Mouse (Mus musculus) layer of hippocampus, adult 9-11 months (tissue): ENCODE results near the gene Lrp1.

Experiments
- DNase-seq: peaks from one replicate; pipeline ENCODE4 v3.0.0; 2022

Gene Lrp1

DNA sequence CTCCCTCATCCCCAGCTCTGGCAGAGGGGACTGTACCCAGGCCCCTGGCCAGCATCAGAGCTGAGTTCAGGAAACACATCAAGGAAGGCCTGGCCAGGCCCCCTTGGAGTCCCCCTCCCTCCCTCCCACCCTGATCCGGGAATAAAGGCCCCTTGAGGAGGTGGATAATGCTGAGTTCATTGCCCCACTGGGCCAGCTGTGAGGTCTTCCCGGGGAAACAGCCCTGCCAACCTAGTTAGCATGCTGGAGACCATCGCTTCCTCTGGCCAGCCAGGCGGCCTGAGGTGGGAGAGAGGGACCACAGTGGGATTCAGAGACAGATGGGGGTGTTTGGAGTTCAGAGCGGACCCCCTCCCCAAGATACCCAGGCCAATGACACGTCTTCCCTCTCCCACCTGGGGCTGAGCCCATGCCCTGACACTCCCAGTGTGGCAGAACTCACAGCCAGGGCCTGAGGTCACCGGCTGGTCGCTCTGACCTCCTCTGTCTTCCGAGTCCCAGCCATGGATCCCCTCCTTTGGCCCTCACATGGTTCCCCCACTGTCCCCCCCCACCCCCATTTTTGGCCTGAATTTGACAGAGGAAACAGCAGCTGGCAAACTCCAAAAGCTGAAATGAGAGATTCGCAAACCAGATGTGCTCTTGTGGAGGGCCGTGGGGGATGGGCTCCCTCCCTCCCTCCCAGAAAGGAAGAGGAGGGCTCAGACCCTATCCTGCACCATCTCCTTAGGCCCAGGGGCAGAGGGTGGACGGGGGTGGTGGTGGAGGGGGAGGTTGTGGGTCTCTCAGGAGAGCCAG, 6.5 kb downstream of the Lrp1 start:
- DNase-seq: peak; percentile 54

DNA sequence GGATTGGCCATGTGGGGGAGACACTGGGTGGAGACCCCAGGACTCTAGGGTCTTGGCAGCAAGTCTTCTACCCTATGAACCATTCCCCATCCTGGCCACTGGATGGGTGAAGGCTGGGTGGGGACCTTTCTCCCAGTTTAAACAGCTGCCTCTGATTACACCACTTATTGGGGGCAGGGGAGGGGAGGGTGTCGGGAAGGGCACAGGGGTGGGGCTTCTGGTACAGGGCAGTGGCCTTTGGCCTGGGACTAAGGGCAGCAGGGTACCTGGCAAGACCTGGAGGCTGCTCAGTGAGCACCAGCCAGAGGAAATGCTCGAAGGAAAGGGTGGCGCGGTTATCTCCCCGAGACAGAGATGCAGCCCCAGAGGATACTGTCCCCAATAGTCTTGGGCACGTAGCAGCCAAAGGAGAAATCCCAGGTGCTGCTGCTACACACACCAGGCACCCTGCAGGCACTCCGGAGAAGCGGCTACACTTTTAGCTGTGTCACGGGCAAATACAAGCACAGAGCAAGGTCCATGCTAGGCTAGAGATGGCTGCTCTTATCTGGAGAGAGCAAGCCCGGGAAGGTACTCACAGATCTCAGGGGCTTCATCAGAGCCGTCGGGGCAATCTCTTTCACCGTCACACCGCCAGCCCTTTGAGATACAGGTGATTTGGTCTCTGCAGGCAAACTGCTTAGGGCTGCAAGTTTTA, 8.7 kb downstream of the Lrp1 start:
- no peak for DNase-seq

DNA sequence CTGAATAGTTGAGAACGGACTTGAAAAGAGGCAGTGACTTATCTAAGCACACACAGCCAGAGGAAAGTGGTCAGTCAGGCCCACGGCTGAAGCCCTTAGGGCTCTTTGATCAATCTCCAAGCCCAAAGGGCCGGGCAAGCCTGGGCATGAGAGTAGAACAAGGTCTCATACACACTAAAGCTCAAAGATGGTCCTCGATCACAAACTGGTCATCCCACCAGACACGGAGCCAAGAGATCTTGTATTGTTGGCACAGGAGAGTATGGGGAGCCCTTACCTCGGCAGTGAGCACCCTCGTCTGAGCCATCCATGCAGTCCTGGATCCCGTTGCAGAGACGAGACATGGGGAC, 10.9 kb downstream of the Lrp1 start:
- DNase-seq: no peak

DNA sequence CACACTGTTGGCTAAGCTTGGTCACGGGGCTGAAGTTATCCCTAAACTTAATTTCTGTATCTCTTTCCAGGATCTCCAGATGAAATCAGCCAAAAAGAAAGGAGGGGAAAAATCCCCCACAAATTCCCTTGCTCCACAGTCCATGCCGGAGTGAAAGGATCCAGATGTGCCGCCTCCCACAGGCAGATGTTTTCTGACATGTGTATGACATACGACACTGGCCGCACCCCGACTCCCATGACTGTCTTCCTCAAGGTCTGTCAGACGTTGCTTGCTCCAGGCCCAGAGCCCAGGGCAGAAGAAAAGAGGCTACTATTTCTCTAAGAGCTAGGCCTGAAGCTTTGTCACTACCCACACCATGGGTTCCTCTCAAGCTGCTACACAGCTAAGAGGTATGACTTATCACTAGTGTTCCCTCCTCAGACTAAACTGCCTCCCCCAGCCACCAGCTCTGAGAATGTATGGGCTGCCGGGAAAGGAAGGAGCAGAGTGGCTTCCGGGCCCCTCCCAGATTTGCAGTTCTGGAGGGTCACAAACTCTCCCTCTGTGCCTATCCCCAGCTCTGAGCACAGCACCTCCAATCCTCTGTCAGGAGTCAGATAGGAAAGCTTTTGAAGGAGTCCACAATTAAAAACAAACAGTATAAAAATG, 11.4 kb downstream of the Lrp1 start:
- DNase-seq: no peak

DNA sequence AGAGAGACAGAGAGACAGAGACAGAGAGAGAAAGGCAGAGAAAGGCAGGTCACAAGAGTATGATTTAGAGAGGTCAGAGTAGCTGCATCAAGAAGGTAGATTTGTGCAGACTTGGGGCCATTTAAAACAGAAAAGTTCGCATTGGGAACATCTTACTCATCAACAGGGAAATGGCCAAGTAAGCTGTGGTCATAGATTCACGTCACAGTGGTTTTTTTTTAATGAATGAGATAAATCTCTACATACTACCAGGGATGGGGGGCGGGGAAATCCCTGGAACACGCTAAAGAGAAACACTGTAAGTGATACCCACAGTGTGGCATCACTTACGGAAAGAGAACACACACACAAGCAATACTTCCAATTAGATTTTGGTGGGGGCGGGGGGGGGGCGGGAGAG, 13.9 kb downstream of the Lrp1 start:
- DNase-seq: no peak

DNA sequence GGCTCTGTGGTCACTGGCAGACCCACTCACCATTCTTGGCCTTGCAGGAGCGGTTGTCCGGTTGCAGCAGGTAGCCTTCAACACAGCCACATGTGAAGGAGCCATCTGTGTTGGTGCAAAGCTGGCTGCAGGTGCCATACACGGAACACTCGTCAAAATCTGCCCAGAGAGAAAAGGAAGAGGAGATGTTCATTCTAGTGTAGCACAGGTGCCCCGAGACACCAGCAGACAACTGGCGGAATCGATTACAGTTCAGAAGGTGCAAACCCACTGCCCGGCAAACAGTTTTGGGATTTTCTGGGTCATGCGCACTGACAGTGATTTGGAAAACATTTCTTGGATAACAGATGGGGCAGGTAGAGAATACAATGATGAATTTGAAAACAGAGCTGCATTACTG, 15.2 kb downstream of the Lrp1 start:
- no peak for DNase-seq

DNA sequence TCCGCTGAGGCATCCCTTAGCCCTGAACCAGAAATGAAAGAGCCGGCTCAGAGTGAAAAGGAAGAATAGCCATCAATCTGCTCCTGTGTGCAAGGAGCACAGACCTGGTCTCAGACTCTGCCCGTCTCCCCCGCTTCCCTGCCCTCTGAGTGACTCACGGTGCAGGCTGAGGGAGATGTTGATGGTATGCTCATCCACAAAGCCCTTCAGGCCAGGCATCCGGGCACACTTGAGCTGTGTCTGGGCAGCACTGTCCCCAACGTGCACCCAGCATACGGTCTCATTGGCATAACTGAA, 15.7 kb downstream of the Lrp1 start:
- no peak for DNase-seq

DNA sequence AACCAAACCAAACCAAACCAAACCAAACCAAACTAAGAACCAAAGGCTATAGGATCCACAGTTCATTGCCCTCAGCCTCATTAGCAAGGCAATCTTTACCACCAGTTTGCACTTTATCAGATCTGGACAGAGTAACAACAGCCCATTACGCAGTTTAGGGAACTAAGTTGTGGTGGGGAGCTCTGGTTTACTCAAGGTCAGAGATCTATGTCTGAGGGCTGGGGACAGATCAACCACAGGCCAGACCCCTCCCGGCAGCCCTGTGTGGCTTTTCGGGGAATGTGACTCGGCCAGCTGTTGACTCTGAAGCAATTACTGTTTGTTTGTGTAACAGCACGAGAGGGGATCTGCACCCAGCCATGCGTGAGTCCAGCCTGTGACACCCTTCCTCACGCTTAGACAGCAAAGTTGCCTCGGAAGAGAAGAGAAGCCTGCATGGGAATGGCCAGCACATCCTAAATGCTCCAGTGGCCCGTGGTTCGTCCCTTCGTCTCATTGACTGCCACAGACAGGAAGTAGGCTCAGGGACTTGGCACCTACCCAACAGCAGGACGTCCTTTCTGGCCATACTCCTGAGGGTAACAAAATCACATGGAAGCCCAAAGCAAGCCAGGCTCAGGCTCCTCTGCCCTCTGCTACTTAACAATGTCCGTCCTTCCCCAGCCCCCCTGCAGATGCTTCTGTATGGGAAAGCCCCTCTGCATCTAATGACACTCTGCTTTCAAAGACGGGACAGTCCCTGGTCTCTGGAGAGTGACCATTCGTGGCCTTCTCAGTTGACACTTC, 16.3 kb downstream of the Lrp1 start:
- DNase-seq: peak; percentile 80

DNA sequence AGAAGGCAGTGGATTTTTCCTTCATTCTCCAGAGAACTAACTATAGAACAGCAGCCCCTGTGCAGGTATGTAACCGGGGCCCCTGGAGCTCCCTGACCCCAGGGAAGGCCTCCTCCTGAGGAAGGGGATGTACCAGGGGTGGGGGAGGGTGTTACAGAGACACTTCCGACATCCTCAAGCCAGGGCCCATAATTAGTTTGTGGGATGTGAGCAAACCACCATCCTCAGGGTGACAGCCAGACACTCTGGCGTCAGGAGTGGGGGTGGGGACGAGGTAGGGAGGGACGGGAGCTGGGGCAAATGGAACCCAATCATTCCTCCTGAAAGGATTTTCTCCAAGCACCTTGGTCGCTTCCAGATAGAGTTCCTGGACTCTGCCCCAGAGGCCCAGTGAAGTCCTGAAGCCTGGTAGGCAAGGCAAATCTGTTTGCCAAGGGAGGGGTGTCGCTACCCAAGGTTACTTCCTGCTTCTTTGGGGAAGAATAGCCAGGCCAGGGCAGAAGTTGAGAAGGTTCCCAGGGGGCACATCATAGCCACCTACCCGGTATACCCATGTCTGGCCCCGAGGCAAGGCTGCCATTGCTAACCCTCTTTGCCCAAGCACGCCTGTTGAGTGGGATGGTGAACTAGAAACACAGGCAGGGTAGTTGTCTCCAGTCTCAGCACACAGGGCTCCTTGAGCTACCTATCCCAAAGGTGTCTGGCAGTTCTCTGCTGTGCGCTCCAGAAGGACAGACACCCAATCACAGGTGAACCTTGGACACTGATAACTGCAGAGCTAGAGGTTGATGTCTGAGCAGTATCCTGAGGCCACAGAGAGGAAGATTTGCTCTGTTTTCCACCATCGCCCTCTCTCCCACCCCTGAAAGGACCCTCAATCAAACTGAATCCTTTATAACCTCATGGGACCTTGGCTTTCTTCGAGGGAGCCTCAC, 17.2 kb downstream of the Lrp1 start:
- no peak for DNase-seq

DNA sequence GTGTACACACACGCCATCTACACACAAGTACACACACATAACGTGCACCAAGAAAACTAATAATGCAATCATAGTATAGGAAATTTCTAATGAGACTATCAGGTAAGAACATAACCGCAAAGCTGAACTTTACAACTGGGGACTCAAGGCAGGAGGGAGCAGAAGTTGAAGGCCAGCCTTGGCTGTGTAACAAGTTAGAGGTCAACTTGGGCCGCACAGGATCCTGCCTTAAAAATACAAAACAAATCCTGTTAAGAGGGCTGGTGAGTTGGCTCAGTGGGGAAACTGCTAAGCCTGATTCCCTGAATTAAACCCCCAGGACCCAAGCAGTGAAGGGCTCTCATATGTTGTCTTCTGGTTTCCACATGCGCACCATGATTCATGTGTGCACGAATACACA, 18.8 kb downstream of the Lrp1 start:
- no peak for DNase-seq

DNA sequence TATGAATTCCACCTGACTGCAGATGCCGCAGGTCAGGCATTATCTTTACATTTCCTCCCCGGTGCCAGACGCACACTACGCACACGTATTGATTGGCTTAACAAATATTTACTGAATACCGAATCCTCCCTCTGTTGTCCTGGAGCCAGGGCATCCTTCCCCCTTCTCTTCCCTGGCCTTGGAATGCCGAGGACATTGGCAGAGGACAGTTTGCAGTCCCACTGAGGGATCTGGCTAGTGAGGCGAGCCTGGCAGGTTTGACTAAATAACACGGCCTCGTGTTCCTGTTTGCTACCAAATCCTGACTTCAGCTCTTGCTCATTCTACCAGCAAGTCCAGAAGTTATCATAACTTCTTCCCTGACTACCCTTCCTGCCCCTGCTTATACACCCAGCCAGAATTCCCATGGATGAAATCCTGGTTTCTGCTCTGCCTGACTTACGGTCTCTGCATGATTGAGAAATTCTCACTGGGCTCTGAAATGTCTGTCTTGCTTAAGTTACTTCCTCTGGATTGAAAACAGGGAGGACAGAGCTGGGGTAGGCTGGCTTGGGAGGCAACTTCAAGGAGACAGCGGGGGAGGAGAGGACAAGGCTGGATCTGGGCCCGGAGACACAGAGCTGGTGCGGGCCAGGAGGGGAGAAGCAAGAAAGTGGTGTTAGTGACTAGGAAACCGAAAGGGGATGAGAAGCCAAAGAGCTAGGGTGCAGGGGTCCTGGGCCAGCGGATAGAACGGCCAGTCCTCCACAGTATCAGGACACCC, 21.0 kb downstream of the Lrp1 start:
- no peak for DNase-seq

DNA sequence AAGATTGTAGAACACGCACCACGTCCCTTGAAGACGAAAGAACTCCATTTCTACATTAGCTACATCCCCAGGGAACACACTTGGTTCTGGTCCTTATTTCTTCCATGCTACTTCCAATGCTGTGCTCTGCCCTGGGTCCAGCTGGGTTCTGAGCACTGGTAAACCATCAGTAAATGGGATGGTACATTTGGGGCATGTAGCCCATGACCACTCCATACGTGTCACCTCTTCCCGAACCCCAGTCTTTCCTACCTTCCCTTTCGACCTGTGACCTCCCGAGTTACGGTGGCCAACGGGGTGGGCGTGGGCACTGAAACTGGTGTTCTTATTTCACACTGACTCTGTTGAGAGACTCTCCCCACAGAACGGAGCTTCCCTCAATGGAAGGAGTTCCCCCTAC, 21.7 kb downstream of the Lrp1 start:
- no peak for DNase-seq

DNA sequence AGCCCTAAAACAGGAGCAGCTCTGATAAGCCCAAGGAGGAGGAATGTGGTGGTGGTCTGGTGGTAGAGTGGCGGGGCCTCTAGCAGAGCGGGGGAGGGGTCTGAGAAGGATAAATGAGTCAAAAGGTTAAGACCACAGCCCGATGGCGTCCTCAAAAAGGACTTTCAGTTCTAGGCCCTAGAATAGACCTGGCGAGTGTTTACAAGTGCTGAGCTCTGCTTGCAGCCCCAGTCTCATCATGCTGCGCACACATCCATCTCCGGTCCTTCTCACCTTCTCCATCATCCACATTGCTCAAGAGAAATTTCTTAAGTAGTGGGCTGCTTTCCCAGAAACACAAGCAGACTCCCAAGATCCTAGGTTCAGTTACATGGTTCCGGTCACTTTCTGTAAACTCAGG, 22.3 kb downstream of the Lrp1 start:
- DNase-seq: no peak

DNA sequence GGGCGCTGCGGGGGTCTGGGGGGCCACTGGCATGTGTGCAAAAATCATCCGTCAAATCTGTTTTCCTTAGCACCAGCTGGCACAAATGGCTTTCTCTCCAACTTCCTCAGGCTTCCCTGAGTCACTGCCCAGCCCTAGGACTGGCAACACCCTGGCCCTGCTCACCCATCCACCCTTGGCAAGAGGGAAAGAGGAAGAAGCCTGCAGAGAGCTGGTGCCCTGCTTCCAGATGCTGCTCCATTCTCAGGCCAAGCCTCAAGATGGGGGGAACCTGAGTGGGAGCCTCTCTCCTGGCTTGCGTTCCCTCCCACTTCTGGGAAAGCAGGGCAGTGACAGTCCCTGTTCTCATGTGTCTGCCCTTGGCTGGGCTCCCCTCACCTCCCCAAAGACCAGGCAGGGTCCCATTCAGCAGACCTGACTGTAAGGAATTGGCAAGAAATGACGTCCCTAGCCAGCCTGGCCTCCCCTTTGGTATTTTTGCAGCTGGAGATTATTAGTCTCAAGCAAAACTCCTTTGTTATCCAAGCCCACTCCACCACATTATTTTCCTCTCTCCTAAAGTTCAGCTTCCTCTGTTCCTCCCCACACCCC, 23.5 kb downstream of the Lrp1 start:
- peak; percentile 76 for DNase-seq

DNA sequence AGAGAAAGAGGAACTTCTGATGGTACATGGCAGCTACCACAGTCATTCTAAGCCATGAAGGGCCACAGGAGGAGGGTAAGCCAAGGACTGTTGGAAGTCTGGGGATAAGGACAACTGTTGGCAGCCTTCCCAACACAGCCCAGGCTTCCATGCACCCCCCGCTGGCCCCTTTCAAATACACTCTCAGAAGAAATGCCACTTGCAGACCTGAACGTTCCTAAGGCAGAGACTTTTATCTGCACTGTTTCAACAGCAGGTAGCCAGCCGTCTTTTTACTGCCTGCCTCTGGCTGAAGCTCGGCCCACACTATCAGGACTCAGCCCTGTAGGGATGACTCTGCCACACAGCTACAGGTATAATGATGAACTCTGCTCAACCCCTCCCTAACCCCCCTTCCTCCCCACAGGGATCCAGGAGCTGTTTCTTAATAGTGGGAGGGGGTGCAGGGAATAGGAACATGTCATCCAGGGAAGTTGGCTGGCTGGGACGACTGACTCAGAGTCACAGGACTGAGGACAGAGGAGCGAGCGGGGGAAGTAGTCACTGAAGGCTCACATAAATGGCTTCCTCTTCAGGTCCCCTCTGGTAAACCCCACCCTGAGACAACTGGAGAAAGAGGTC, 24.5 kb downstream of the Lrp1 start:
- DNase-seq: no peak

DNA sequence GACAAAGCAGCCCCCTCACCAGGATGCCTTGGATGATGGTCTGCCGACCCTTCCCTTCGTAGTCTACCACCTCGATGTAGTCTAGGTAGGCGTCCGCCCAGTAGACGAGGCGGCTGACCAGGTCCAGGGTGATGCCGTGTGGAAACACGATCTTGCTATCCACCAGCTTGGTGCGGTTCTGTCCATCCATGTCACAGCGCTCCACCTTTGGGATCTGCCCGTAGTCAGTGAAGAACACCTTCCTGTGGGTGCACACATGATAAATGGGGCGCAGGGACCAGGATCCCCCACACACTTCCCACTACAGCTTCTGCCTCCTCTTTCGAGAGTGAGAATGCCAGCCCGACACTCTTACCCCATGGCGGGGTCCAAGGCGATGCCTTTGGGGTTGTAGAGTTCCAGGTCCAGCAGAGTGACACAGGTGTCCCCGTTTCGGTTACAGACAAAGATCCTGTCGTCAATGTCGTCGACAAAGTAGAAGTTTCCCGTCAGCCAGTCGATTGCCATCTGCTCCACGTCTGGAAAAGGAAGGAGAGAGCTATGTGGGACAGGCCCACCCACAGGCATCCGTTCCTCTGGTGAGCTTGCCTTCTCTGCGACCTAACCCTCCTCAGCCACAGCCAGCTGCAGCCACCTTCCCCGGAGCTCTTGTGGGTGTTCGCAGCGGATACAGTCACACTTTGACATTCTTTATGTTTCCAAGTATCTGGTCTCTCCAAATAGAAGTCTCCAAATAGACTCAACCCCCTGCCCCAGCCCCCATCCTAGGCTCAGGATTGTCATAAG, 25.8 kb downstream of the Lrp1 start:
- no peak for DNase-seq

DNA sequence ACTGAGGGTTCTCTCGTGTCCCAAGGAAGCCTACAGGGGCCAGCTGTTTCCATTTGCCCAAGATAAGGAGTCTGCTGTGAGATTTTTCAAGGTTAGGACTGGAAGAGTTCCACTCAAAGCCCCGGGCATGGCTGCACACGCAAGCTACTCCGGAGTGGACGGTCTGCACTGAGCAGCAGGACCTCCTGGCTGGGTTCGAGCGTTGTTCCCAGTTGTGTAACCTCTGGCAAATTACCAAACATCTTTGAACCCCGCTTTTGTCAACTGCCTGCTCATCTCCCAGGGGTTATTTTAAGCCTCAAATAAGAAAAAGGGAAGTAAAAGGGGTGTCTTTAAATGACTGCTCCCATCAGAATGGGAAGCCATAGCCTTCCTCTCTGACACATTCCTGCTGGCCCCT, 26.5 kb downstream of the Lrp1 start:
- peak; percentile 71 for DNase-seq

DNA sequence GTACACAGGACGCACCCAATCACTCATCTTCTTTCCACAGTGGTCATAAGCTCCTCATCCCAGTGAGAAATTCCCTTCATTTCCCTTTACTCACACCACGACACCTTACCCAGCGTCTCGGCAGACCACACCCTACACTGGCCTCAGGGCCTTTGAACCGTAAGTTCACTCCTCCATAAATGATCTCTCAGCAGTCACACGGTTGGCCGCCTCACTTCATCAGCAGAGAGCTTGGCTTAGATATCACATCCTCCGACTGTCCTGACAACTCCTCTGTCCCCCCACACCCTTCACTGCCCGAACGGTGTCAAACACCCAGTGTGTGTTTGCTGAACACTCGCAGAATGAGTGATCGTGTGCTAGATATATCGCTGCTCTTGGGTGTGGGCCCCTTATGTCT, 28.1 kb downstream of the Lrp1 start:
- no peak for DNase-seq

DNA sequence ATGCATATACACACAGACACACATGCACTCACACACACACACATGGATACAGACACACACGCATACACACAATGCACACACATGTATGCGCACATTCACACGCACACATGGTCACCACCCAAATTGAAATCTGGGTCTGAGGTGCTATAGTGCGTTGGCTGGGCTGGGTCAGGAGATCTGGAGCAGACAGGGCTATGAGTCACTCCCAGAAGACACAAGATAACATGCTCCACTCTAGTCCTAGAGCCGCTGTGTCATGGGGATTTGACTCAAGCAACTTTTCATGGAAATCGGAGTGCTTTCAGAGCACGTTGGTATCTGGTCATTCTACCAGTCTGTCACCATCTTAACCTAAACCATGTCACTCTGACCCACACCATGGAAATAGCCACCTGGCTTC, 28.5 kb downstream of the Lrp1 start:
- no peak for DNase-seq

DNA sequence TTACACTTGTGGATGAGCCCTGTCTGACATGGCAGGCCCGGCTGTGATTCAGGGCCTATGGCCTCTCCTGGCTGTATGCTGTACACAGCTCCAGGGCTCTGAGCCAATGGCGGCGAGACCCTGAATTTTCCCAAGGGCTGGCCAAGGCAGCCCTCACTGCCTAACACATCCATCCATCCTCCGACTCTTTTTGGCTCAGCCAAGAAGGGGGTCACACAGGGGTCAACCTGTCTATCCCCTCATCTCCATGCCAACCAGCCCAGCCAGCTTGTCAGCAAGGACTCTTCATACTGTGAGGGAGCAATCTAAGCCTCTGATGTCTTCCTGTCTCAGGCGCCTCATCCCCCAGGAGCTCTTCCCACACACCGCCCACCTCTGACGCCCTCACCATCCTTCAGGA, 29.4 kb downstream of the Lrp1 start:
- DNase-seq: no peak
